Mouse (Mus musculus): ENCODE results near the gene Bbs1.
"Not testable (repeated sequence)": the region's sequence is repeated elsewhere in the genome, so short reads cannot be mapped to it uniquely, and the experiment has no call there.

Gene Bbs1

DNA sequence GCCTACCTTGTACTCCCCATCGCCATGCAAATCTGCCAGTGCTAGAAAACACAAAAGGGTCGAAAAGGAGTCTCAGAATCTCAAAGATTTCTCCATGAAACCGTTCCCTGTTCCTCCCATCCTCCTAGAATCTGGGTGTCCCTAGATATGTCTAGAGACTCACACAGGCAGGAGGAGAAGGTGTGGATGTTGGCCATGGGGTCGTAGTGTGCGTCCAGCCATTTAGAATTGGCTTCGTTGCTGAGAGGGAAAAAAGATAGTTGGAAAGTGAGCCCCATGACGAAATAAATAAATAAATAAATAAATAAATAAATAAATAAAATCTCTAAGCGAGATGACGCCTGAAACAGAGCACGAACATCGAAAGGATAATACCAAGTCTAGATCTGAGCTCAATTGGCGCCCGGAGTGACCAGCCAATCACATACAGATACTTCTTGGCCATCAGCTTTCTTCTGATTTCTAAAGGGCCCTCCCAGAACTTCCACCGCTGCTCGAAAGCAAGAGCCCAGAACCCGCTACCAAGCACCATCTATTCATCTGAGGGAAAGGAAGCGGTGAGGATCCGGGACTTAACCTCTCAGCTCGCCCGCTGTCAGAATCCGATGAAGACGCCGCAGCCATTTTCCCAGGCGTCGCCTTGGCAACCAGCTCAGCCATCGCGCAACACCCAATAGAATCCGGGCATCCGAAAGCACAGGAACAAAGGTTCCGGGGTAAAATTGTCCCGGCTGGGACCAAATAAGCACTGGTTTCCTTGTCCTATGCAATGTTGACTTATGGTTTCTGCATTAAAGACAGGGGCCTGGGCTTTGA is at the start of gene Bbs1:
Bbs1 (minus strand) TSS at position 650 of the 816 bp plus-strand sequence.
- peak; percentile 85 for DNase-seq (ENCODE audit: low read depth, low spot score)

DNA sequence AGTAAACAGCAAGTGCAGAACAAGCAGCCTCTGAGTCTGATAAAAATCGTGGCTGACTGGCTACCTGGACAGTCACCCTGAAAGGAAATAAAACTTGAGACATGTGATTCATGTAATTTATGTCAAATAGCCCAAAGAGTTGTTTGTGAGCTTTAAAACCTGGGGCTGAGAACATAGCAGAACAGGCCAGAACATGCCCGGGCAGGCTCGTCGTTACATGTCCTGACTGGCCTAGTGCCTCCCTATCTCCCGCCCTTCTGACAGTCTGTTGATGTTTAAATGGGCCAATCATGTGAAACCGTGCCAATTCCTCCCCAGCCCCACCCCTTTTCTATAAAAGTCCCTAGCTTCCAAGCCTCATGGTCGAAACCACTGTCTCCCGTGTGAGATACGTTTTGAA is 42.2 kb upstream of the Bbs1 start:
- not testable (repeated sequence) for DNase-seq (ENCODE audit: low read depth, low spot score)

DNA sequence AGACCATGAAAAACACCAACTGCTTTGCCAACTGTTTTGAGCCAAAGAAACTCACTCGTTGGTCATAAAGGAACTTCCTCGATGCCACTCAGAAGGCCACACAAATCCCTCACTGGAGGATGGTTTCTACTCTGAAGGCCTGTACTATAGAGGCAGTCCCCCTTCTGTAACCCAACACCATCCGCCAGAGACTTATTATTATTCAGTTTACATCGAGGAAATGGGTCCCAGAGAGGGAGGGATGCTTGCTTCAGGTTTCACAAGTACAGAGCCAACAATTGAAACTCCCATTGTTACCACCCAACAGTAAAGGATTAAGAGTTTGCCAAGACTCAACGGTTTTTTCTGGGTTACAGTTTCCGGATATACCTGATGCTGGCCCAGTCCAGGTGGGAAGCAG is 39.1 kb upstream of the Bbs1 start:
- no peak for DNase-seq (ENCODE audit: low read depth, low spot score)

DNA sequence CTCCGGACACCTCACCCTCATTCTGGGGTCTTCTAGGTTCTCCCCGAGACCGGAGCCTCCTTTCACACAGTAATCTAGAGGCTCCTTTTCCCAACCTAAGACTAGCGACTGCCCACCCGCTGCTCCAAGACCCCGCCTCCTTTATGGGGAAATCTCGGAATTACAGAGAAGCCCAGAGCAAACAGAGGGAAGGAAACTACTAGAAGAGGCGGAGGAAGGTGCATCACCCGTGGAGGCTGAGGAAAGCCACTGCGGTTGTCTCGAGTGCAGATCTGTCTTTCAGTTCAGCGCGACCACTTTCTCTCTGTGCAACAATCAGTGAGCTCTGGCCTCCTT is 36.8 kb upstream of the Bbs1 start:
- DNase-seq (ENCODE audit: low read depth, low spot score) = no peak

DNA sequence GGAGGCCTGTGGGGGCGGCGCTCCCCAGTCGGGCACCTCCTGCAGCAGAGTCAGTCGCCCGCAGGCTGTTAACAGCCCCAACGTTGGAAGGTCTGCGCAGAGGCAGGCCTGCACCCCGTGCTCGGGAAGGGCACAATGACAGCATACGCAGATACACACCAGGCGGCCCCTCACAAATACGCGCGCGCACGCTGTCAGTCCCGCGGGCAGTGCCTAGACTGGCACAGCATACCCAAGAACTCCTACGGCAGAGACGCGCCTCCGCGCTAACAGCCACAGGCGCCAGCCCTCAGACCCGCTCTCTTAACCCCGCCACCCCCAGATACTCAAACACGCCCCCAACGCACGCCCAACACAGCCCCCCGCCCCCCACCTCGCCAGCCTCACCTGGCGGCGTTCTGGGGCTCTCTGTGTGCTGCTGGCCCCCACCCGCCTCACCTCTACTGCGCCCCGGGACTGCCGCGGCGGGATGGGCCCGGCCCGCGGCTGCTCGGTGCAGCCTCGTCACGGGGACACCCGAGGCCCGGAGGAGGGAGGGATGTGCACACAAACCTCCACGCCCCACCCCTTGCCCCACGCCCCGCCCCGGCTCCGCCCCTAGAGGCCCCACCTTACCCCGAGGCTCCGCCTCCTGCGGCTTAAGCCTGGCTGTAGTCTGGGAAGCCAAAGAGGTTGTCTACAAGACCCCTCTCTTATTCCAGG is 36.3 kb upstream of the Bbs1 start, which contains the start of gene Peli3:
Peli3 (minus strand) TSS at position 577 of the 702 bp plus-strand sequence.
- DNase-seq (ENCODE audit: low read depth, low spot score) = peak; percentile 77

DNA sequence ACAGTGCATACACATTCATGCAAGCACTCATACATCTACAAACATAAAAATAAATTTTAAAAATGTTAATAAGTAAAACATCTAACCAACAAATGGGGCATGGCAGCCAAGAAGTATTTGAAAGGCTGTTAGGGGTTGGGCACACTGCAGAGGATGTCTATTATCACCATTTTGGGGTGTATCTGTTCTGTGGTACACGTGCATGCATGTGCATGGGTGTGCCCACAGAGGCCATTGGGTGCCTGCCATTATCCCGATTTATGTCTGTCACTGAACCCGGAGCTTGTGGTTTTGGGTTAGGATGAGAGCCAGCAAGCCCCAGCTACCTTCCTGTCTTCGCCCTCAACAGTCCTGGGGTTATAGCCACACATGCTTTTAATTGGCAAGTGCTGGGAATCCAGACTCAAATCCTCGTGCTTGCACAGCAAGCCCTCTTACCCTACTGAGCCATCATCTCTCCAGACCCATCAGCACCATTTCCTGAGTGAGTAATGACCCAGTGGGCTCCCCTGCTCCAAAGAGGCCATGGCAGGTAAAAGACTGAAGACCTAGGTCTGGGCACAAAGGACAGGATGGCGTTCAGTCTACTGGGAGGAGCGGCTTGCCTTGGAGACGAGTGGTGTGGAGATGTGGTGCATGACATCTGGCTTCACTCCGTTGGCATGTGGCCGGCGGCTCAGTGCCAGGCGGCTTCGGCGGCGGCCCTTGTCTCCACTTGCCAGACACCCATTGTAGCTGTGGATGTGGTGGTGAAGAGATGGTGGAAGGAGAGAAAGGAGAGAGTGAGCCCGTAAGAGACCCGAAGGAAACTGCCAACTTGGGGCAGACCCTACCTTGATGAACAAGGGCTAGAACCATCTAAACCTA is 31.2 kb upstream of the Bbs1 start:
- no peak for DNase-seq (ENCODE audit: low read depth, low spot score)

DNA sequence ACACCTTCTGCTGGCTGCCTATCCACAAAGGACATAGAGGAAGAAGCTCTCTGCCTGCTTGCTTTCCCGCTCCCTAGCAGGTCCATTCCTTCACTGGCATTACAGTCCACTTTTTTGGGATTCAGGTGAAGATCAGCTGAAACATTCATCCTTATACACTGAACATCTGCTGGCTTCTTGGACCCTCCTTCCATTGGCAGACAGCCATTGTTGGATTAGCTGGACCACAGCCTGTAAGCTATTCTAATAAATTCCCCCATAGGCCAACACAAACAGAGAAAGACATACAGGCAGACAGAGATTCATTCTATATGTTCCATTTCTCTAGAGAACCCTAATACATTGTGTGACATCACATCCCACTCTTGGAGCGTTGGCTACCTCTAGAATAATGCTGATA is 30.5 kb upstream of the Bbs1 start:
- DNase-seq (ENCODE audit: low read depth, low spot score) = no peak

DNA sequence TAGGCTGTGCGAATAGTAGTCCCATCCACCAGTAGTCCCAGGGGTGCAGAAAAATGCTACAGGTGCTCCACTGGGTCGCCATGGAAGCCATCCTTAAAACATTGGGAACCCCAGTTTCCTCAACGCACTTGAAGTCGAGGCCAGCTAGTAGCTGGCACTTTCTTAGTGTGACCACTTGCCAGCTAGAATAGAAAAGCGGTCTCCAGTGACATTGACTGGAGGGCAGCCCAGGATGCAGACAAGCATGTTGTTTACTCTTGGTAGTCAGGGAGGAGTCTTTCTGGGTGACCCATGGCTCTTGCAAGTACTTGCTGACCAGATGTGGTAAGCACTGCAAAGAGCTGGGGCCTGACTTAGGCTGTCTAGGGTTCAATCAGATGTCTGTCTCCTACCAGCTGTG is 22.4 kb upstream of the Bbs1 start:
- no peak for DNase-seq (ENCODE audit: low read depth, low spot score)

DNA sequence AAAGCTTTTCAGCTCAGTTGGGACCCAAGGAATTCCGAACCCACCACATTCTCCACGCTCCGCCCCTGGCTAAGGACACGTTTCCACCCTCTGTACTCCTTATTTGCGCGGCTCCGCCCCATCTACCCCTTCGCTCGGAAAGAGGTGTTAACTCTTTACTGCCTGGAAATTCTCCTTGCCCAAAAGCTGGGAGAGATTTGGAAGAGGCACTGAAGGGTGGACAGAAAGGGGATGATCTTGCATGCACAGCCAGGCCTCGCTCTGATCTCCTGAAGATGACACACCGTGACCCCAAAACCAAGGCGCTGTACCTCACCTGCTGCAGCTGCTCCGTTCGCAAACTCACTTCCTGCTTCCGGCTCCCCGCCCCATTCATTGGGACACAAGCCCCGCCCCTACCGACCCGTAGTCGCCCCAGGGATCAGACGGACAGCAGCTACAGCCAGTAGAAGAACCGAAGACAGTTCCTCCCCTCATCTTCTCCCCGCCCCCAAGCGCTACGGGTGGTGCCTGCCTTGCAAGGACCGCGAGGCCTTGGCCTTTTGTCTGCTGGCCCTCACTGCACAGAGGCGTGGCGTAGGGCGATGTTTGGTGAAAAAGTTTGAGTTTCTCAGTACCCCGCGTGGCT is 21.6 kb upstream of the Bbs1 start, which contains the start of gene Dpp3:
Dpp3 (minus strand) TSS at position 384 of the 628 bp plus-strand sequence.
- peak; percentile 93 for DNase-seq (ENCODE audit: low read depth, low spot score)

DNA sequence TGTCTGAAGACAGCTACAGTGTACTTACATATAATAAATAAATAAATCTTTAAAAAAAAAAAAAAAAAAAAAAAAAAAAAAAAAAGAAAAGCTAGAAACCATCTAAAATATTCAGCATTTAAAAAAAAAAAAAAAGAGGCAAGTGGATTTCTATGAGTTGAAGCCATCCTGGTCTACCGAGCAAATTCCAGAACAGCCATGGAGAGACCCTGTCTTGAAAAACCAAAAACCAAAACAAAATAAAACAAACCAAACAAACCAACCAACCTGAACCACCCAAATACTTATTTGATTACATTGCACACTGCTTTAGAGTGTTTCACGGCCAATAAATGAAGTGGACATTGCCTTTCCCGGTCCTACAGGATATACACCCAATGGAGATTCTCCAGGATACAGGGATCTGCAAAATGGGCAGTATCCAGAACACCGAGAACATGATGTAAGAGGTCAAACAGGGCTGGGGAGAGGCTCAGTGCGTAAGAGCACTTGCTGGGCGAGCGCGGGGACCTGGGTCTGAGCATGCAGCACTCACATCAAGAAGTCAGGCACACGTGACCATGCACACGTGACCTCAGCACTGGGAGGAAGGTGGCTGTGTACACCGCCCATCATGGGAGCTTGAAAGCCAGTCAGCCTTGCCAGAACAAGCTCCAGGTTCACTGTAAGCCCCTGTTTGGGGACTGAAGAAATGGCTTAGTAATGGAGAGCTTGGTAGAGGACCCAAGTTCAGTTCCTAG is 18.9 kb upstream of the Bbs1 start:
- DNase-seq (ENCODE audit: low read depth, low spot score) = no peak

DNA sequence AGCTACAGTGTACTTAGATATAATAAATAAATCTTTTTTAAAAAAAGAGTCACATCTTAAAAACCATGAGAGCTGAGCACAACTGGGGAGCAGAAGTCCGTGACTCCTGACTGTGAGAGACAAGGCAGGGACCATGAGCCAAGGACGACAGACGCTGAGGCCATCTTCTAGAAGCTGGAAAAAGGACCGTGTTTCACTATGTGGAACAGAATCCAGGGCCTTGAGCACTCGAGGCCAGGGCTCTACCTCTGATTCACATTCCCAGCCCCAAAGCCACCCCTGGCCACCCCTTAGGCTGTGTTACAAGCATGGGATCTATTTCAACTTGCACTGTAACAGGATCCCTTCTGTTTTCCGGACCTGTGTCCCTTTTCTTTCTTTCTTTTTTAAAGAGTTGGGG is 13.2 kb upstream of the Bbs1 start:
- DNase-seq (ENCODE audit: low read depth, low spot score) = no peak

DNA sequence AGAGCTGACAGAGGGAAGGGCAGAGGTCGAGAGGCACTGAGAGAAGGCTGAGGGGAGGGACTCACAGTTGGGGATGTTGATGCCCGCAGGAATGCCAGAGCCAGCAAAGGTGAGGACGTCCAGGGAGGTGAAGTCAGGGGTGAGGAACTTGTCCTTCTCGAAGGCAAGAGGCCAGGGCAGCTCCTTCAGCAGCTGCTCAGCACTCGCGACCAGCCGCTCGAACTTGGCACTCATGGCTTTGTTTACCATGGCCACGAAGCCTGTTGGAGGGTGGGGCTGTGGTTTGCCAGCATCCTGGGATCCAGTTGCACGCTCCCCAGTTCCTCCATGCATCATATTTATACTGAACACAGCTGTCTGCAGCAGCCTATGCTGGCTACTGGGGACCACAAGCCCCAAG is 10.4 kb upstream of the Bbs1 start:
- DNase-seq (ENCODE audit: low read depth, low spot score) = no peak

DNA sequence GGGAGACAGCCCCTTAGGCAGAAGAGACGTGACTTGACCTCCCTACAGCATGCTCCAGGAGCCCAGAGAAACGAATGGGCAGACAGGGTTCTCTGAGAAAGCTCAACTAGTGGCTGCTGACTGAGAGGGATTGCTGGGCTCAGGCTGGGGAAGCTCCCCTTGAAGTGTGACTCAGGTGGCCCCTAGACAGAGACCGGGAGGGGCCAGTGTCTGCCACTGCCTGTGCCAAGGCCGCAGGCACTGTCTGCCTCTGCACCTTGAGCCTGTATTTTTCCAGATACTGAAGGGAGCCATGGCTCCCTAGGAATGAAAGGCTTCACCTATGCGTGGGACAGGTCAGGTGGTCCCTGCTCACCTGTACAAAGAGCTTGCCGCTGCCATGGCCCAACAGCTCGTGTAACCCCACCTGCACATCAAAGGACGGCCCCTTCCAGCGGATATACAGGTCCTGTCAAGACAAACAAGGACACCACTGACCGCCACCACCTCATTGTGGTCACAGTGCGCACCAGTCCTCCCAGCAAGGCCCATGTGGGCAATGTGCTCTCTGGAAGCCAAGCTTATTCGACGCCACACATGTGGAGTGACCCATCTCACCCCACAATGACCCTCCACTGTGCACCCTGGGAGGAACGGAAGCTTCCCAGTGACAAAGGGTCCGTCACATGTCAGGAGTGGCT is 9.6 kb upstream of the Bbs1 start:
- DNase-seq (ENCODE audit: low read depth, low spot score) = no peak

DNA sequence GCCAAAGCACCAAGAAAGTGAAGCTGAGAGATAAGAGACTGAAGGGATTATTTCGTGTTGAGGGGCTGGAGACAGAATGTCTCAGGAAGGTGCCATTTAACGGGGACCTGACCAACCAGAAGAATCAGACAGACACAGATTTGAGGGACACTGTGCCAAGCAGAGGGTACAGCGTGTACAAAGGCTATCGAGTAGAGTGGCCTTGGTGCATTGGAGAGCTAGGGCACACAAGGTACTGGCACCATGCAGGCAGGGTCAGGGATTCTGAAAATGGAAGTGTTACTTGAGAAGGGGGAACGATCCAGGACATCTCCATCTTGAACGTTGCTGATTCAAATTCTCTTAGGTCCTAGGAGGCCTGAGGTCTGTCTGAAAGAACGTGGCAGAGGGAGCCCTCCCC is 2.9 kb upstream of the Bbs1 start:
- DNase-seq (ENCODE audit: low read depth, low spot score) = no peak

DNA sequence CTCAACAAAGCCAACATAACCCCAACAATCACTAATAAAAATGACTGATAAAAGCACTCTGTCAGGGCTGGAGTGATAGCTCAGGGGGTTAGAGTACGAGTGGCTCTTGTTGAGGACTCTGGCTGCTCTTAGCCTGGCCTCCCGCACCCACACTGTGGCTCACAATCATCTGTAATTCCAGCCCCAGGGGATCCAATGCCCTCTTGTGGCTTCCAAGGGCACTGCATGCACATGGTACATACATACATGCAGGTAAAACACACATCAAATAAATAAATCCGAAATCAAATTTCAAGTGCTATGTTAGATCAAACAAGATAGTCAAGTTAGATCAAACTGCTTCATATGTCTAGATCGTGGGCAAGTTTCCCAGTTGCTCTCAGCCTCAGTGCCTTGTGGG is 1.7 kb upstream of the Bbs1 start:
- DNase-seq (ENCODE audit: low read depth, low spot score) = peak; percentile 35

DNA sequence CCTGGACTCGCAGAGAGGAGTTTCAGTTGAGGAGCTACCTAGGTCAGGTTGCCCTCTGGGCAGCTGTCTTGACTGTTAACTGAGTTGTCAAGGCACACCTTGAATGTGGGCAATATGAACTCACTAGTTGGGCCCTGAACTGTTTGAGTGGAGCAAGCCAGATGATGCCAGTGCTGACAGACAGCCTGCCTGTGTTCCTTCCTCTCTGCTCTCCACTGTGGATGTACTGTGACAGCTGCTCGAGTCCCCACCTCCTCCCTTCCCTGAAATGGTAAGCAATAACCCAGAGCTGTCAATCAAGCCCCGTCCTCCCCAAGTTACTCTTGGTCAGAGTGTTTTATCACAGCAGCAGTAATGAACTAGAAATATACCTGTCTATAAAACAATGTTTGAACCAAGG is 6.5 kb downstream of the Bbs1 start:
- DNase-seq (ENCODE audit: low read depth, low spot score) = no peak

DNA sequence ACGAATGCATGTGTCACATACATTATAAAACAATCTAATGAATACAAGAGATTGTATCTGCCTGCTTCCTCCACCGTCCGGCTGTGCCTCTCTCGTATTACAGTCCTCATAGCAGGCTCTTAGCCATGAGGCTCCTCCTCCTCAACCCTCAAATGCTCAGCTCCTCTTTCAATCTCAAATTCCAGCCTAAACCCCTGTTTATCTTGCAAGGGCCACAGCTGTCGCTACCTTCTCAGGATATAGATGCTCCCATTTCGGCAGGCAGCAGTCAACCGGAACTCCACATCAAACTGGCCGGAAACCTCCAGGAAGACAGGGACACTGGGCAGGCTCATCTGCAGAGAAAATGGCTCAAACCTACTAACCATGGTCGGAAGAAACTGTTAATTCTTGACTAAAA is 7.5 kb downstream of the Bbs1 start:
- no peak for DNase-seq (ENCODE audit: low read depth, low spot score)

DNA sequence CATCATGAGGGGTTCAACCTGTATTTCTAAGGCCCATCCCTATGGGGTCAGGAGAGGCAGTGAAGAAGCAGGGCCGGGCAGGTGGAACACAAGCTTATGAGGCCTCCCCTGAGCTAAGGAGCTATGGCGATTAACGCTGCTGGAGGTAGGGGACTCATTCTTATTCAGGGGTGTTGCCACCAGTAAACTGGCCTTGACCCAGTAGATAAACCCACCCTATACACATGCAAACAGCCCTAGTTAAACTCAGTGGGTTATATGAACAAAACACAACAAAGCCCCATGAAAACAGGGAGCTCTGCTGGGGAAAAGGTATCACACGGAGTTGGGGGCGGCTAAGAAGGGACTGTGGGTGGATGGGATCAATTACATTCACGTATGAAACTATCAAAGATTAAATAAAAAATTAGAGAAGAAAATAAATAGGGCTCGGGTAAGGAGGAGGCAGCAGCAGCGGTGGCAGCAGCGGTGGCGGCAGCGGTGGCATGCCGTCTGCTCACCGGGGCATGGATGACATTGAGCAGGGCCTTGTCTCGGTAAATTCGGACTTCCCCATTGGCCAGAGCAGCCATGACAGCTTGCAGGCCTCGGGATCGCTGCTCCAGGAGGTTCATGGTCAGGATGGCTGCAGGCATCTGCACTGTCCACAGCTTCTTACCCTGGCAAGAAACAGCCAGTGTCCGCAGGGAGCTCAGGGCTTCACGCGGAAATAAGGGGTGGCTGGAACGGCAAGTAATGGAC is 9.5 kb downstream of the Bbs1 start:
- DNase-seq (ENCODE audit: low read depth, low spot score) = no peak

DNA sequence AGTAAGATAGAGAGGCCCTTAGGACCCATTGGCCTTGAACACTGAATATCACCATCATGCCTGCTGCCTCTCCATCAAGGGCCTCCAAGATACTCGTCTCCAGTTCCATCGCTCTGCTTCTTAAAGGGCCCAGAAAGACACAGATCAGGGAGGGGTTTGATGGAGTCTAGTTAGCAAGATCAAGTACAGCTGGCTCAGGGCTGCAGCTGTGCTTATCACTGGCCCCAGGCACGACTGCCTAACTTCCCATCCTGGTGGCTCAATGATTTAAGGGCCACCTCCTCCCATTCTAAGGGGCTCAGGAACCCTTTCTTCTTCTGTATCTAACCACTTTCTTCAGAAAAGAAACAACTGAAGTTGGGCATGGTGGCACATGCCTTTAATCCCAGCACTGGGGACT is 14.6 kb downstream of the Bbs1 start:
- DNase-seq (ENCODE audit: low read depth, low spot score) = no peak

DNA sequence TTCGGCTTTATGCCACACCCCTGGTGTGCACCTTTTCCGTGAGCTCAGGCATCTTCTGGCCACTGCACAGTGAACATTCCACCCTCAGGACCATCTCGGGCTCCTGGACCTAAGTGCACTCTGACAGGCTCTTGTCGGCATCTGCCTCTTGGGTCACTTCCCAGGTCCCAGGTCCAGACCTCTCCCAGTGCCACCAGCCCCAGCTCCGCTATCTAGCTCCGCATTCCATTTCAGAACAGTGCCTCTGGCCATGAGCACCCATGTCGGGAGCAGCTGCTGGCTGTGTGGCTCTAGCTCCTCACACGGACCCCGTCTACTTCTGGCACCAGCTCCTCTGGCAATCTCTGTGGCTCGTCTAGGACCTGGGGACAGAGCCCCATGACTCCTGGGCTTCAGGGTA is 16.6 kb downstream of the Bbs1 start:
- DNase-seq (ENCODE audit: low read depth, low spot score) = no peak
